Mouse (Mus musculus): ENCODE results near the gene Gm28374.
A peak's percentile ranks its signal among the peaks of the same experiment; 100 is the strongest.

DNA sequence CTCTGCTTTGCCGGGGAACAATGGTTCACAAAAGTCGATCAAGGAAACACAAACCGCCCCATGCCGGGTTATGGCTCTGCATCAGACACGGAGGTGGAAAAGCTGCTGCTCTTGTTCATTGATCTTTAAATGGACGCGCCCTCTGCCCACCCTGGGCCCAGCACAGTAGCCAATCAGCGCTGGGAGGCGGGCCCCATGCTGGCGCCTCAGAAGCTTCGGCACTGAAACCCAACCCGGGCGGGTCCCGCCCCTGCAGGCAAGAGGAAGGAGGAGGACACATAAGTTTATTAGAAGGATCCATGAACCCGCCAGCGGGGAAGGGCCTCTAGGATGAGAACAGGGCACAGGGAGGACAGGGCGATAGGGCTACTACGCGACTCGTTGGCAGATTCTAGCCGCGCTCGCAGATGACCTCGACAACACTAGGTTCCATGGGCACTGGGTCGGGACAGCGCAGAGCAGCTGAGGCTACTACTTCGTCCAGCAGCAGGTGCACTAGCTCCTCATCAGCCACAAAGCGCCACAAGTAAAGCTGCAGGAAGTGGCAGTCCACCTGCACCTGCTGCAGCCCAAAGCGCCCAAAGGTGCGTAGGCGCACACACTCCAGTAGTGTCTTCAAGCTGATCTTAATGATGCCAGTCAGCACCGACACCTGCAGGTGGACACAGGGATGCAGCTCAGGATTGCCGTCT lies 14.2 kb downstream of the Gm28374 start, which contains the start of gene Tm7sf2:
- TF ChIP-seq POLR2A (IDR thresholded peaks at IDR 0.05; ENCODE audit: insufficient read length, low read depth): no peak
- no peak for TF ChIP-seq TCF12 (IDR thresholded peaks at IDR 0.05; ENCODE audit: insufficient read depth, poor library complexity, severe bottlenecking)
- no peak for TF ChIP-seq MAX (IDR thresholded peaks at IDR 0.05; ENCODE audit: low read depth)
- TF ChIP-seq POLR2AphosphoS2 (IDR thresholded peaks at IDR 0.05; ENCODE audit: insufficient read length, low read depth): peak; percentile 16
- peak; percentile 75 for TF ChIP-seq E2F4 (IDR thresholded peaks at IDR 0.05; ENCODE audit: insufficient read depth)
- peak in 1 of 3 experiments; percentile 43 for TF ChIP-seq MYOD1 (IDR thresholded peaks at IDR 0.05; ENCODE audit: control insufficient read depth in 1 of 3, insufficient read length in 2 of 3, low read depth in 2 of 3)
- TF ChIP-seq REST (IDR thresholded peaks at IDR 0.05; ENCODE audit: insufficient read depth, insufficient read length): no peak
- no peak for TF ChIP-seq CEBPB (IDR thresholded peaks at IDR 0.05; ENCODE audit: insufficient read depth, poor library complexity, severe bottlenecking)
- TF ChIP-seq MYOG (IDR thresholded peaks at IDR 0.05; ENCODE audit: control insufficient read depth in 1 of 3, insufficient read depth in 1 of 3, insufficient read length in 2 of 3, low read depth in 2 of 3): peak in 2 of 3 experiments; percentile 38 to 42
- TF ChIP-seq SRF (IDR thresholded peaks at IDR 0.05; ENCODE audit: control insufficient read depth, insufficient read length, low read depth): no peak
- no peak for TF ChIP-seq TCF3 (IDR thresholded peaks at IDR 0.05; ENCODE audit: insufficient read length, low read depth)
- no peak for TF ChIP-seq USF1 (IDR thresholded peaks at IDR 0.05; ENCODE audit: low read depth)

Data from myocyte (in vitro differentiated cells).